Mouse (Mus musculus) gastrocnemius, adult 18-20 months (tissue): ENCODE measurements around the gene Scrg1. TPM values are rescaled to one million over a fixed set of nuclear protein-coding genes. Genes with fewer than 3 reads are reported as not detected.
"Not testable (repeated sequence)": the region's sequence is repeated elsewhere in the genome, so short reads cannot be mapped to it uniquely, and the experiment has no call there.

Experiments
- DNase-seq: peaks from one replicate; pipeline ENCODE4 v3.0.0; 2021; ENCODE audit warnings: low spot score
- total RNA-seq, 2 experiments: library from RNA; stranded (reverse); gene quantifications; 2 replicates each; pipeline ENCODE4 v1.2.3; 2021

The Scrg1 gene
- total RNA-seq, 2 experiments from 2014 or later = not detected

GRCm38 (mm10) chr8:57508657-57509056 lies 52.9 kb downstream of the Scrg1 start:
- DNase-seq = no peak

GRCm38 (mm10) chr8:57510791-57511315 lies 55.1 kb downstream of the Scrg1 start:
- DNase-seq = no peak

- DNase-seq = peak; percentile 100
These were observed 55.8 kb downstream of the Scrg1 start, which contains the start of gene Hmgb2 for GRCm38 (mm10) chr8:57511316-57512118. Gene Hmgb2, plus strand, starts transcription at chr8:57511907.

DNA sequence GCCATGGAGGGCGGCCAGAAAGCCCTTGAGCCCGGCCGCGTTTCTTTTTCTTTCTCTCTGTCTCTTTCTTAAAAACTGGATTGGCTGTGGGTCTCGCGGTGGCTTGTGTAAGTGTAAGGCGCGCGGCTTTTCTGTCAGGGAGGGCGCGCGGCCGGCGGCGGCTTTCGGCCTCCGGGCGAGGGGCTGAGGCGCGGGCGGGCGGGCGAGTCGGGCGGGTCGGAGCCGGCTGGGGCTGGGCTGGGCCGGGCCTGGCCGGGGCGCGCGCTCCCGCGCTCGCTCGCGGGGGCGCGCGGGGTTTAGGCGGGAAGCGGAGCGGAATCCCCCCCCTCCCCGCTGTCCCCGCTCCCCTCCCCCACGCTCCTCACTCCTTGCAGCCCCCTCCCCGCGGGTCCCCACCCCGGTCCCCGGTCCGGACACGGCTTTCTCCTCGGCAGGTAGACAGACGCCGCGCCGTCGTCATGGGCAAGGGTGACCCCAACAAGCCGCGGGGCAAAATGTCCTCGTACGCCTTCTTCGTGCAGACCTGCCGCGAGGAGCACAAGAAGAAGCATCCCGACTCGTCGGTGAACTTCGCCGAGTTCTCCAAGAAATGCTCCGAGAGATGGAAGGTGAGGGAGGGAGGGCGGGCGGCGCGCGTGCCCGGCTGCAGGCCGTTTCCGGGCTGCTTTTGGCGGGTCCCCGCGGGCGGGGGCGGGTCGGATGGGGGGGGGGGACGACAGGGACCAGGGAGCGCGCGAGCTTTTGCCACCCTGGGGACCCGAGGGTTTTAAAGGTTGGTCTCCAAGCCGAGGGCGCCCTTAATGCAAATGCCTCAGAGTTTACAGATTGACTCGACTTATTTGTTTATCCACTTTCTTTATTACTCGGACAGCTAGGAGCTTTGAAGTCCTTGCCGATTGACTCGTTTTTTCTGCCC lies 56.7 kb downstream of the Scrg1 start:
- DNase-seq = no peak

DNA sequence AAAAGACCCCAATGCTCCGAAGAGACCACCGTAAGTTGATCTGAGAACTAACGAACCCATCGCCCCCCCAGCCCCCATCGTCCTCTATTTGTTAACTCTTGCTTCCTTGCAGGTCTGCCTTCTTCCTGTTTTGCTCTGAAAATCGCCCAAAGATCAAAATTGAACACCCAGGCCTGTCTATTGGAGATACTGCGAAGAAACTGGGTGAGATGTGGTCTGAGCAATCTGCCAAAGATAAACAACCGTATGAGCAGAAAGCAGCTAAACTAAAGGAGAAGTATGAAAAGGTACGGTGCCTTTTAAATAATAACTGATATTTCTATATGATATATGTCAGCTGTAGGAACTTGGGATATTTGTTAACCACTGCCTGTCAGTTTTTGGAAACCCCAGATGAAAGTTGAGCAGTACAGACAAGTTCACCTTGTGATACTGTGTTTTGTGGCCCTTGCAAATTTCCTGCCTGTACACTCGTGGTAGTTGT lies 57.5 kb downstream of the Scrg1 start:
- not testable (repeated sequence) for DNase-seq

DNA sequence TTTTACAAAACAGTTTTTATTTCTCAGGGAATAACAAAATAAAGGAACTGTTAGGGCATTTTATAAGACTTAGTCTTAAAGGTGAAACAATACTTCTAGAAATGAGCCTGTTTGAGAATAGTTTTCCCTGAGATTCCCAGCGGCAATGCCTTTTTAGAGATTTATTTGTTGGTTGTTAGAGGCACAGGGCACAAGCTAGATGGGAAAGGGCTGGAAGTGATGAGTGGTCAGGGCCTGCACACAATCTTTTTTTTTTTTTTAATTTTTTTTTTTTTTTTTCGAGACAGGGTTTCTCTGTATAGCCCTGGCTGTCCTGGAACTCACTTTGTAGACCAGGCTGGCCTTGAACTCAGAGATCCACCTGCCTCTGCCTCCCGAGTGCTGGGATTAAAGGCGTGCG lies 61.0 kb downstream of the Scrg1 start:
- DNase-seq = not testable (repeated sequence)

DNA sequence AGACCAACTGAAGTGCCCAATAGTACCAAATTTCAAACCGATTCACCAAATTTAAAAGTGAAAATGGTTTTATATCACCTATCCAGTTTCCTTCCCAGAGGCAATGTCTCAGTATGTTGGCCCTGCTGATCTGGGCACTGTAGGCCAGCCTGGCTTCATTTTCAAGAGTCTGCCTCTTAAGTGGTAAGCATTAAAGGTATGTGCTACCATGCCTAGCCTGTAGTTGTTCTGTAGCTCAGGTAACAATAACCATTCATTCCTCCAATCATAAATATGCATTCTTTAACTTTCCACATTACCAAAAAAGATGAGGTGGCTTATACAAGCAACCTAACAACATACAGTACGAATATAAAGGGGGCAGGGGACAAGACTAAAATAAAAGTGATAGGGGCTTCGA lies 62.0 kb downstream of the Scrg1 start:
- no peak for DNase-seq

GRCm38 (mm10) chr8:57520186-57520786 lies 64.6 kb downstream of the Scrg1 start:
- no peak for DNase-seq

Other genes with a start within 250 kb of the Scrg1 start
- gene Hand2, start 134.9 kb upstream of the Scrg1 start, total RNA-seq = not detected
- gene Sap30, start 31.9 kb downstream of the Scrg1 start, total RNA-seq = 10 to 100 TPM in 1 of 2 experiments, 1 to 10 TPM in 1; 6.7 to 14.4 TPM
- 1 to 10 TPM; 2.8 to 5.0 TPM for gene Hmgb2, start 56.0 kb downstream of the Scrg1 start, total RNA-seq
- 1 to 10 TPM; 2.0 to 2.3 TPM for gene Galnt7, start 197.1 kb downstream of the Scrg1 start, total RNA-seq